Mouse (Mus musculus) heart, postnatal 10 days (tissue): ENCODE measurements at regions not wholly inside any gene's neighbourhood (a gene's known extent, or its start where the extent isn't known, plus 50 kb on each side); places are given as distances from the start of the nearest gene placed in this dataset.

Source experiments
- DNase-seq, 2 experiments: peaks; one replicate each; pipeline ENCODE4 v3.0.0; 2021
- intact Hi-C: fragments of 180-260 bp; cut with DNase I; formaldehyde crosslinking; loops from one replicate; pipeline ENCODE4 v1.15.1; 2025

GRCm38 (mm10) chr9:61167097-61167842 lies 204.9 kb upstream of the Tle3 start:
- intact Hi-C loops = no loop called here
- DNase-seq = peak; percentile 53 to 54

GRCm38 (mm10) chr9:61168931-61169330 lies 203.2 kb upstream of the Tle3 start:
- no peak for DNase-seq
- intact Hi-C loops = no loop called here

- peak in 1 of 2 experiments; percentile 38 for DNase-seq
- intact Hi-C loops = no loop called here
Observed at GRCm38 (mm10) chr9:61169506-61170090, 202.6 kb upstream of the Tle3 start.

GRCm38 (mm10) chr9:61170921-61171320 lies 201.2 kb upstream of the Tle3 start:
- no peak for DNase-seq
- intact Hi-C loops = no loop called here

- intact Hi-C loops = no loop called here
Observed at GRCm38 (mm10) chr9:61172421-61172820, 199.7 kb upstream of the Tle3 start.

GRCm38 (mm10) chr9:61173548-61173947 lies 198.6 kb upstream of the Tle3 start:
- intact Hi-C loops = no loop called here
- DNase-seq = no peak

More at GRCm38 (mm10) chr9:61172421-61172820, 199.7 kb upstream of the Tle3 start:
- no peak for DNase-seq

GRCm38 (mm10) chr9:61175381-61175780 lies 196.8 kb upstream of the Tle3 start:
- intact Hi-C loops = no loop called here
- no peak for DNase-seq

- intact Hi-C loops = no loop called here
- no peak for DNase-seq
Observed at GRCm38 (mm10) chr9:61176856-61177255, 195.3 kb upstream of the Tle3 start.

- no peak for DNase-seq
- intact Hi-C loops = loop anchor here (1.0 kb wide), 1 partner anchor 37 kb away; no protein-coding TSS in a partner anchor
Observed at GRCm38 (mm10) chr9:61186541-61187420, 185.4 kb upstream of the Tle3 start.

GRCm38 (mm10) chr9:61187713-61188399 lies 184.3 kb upstream of the Tle3 start:
- intact Hi-C loops = no loop called here
- no peak for DNase-seq

GRCm38 (mm10) chr9:61189295-61189694 lies 182.9 kb upstream of the Tle3 start:
- intact Hi-C loops = no loop called here
- DNase-seq = no peak

GRCm38 (mm10) chr9:61199077-61199753 lies 173.0 kb upstream of the Tle3 start:
- intact Hi-C loops = no loop called here
- no peak for DNase-seq

- no peak for DNase-seq
- intact Hi-C loops = no loop called here
Observed at GRCm38 (mm10) chr9:61199891-61200290, 172.3 kb upstream of the Tle3 start.

GRCm38 (mm10) chr9:61200295-61200955 lies 171.7 kb upstream of the Tle3 start:
- DNase-seq = peak; percentile 33 to 36

GRCm38 (mm10) chr9:61205049-61205448 lies 167.1 kb upstream of the Tle3 start:
- intact Hi-C loops = no loop called here
- no peak for DNase-seq

More at GRCm38 (mm10) chr9:61200295-61200955, 171.7 kb upstream of the Tle3 start:
- intact Hi-C loops = no loop called here

GRCm38 (mm10) chr9:61206725-61207365 lies 165.3 kb upstream of the Tle3 start:
- DNase-seq = no peak
- intact Hi-C loops = no loop called here

GRCm38 (mm10) chr9:61207423-61208150 lies 164.6 kb upstream of the Tle3 start:
- DNase-seq = no peak
- intact Hi-C loops = no loop called here

- DNase-seq = no peak
- intact Hi-C loops = no loop called here
Observed at GRCm38 (mm10) chr9:61211627-61212026, 160.5 kb upstream of the Tle3 start.
